Mouse (Mus musculus): ENCODE results near the gene Jazf1. TPM values are rescaled to one million over a fixed set of nuclear protein-coding genes. Genes with fewer than 3 reads are reported as not detected.

Gene Jazf1
- polyA plus RNA-seq, 1 experiment from 2014 or later = 3.6 TPM

- ATAC-seq (ENCODE audit: low FRiP score, low TSS enrichment) = no peak
- no peaks in the 10 kb centered on the region for H3K27me3 ChIP-seq (ENCODE audit: control insufficient read depth, insufficient read depth, low read length)
- WGBS = 44% methylated on average over 9 of the region's 9 CpGs
- no peak overlapping the region for H3K9ac ChIP-seq (ENCODE audit: low read depth, low read length)
- H3K4me2 ChIP-seq (replicated peaks; ENCODE audit: low read depth, low read length) = no peak overlapping the region
- 0 out of 2 replicates have a peak, but pooled peaks cover 5% of the 10 kb centered on the region for H3K4me1 ChIP-seq (ENCODE audit: control insufficient read depth, insufficient read depth, low read length)
- H3K27ac ChIP-seq (ENCODE audit: low read depth, low read length) = no peak overlapping the region
- H3K36me3 ChIP-seq (ENCODE audit: control insufficient read depth, insufficient read depth, low read length) = no peaks in the 10 kb centered on the region
- H3K9me3 ChIP-seq (ENCODE audit: control insufficient read depth, low read length) = no peaks in the 10 kb centered on the region
- H3K4me3 ChIP-seq (ENCODE audit: low read length) = no peak overlapping the region
These were observed 174.5 kb downstream of the Jazf1 start for GRCm38 (mm10) chr6:52893811-52894500.

GRCm38 (mm10) chr6:52892978-52893377 lies 175.5 kb downstream of the Jazf1 start:
- no peak overlapping the region for H3K9ac ChIP-seq (ENCODE audit: low read depth, low read length)
- H3K4me3 ChIP-seq (ENCODE audit: low read length) = no peak overlapping the region
- H3K4me2 ChIP-seq (replicated peaks; ENCODE audit: low read depth, low read length) = no peak overlapping the region
- H3K4me1 ChIP-seq (ENCODE audit: control insufficient read depth, insufficient read depth, low read length) = 0 out of 2 replicates have a peak, but pooled peaks cover 8% of the 10 kb centered on the region
- H3K27ac ChIP-seq (ENCODE audit: low read depth, low read length) = no peak overlapping the region
- no peak for ATAC-seq (ENCODE audit: low FRiP score, low TSS enrichment)
- WGBS = 76% methylated on average over 3 of the region's 3 CpGs
- H3K36me3 ChIP-seq (ENCODE audit: control insufficient read depth, insufficient read depth, low read length) = no peaks in the 10 kb centered on the region
- no peaks in the 10 kb centered on the region for H3K27me3 ChIP-seq (ENCODE audit: control insufficient read depth, insufficient read depth, low read length)
- no peaks in the 10 kb centered on the region for H3K9me3 ChIP-seq (ENCODE audit: control insufficient read depth, low read length)

- no peak overlapping the region for H3K4me3 ChIP-seq (ENCODE audit: low read length)
- no peak overlapping the region for H3K4me2 ChIP-seq (replicated peaks; ENCODE audit: low read depth, low read length)
- H3K4me1 ChIP-seq (ENCODE audit: control insufficient read depth, insufficient read depth, low read length) = 0 out of 2 replicates have a peak, but pooled peaks cover 4% of the 10 kb centered on the region
- H3K27me3 ChIP-seq (ENCODE audit: control insufficient read depth, insufficient read depth, low read length) = no peaks in the 10 kb centered on the region
- H3K27ac ChIP-seq (ENCODE audit: low read depth, low read length) = no peak overlapping the region
- no peak for ATAC-seq (ENCODE audit: low FRiP score, low TSS enrichment)
- no peaks in the 10 kb centered on the region for H3K9me3 ChIP-seq (ENCODE audit: control insufficient read depth, low read length)
- H3K9ac ChIP-seq (ENCODE audit: low read depth, low read length) = no peak overlapping the region
- WGBS = 52% methylated on average over 4 of the region's 4 CpGs
- no peaks in the 10 kb centered on the region for H3K36me3 ChIP-seq (ENCODE audit: control insufficient read depth, insufficient read depth, low read length)
These were observed 180.8 kb downstream of the Jazf1 start for GRCm38 (mm10) chr6:52887541-52888203.

- no peak for ATAC-seq (ENCODE audit: low FRiP score, low TSS enrichment)
- Histone ChIP-seq H3K4me2 (replicated peaks; ENCODE audit: low read depth, low read length) (no peak overlapping the region), H3K9me3 (ENCODE audit: control insufficient read depth, low read length) (0 out of 2 replicates have a peak, but pooled peaks cover 3% of the 10 kb centered on the region), H3K4me3 (ENCODE audit: low read length) (no peak overlapping the region), H3K4me1 (ENCODE audit: control insufficient read depth, insufficient read depth, low read length) (0 out of 2 replicates have a peak, but pooled peaks cover 4% of the 10 kb centered on the region), H3K9ac (ENCODE audit: low read depth, low read length) (no peak overlapping the region), H3K27me3 (ENCODE audit: control insufficient read depth, insufficient read depth, low read length) (no peaks in the 10 kb centered on the region), H3K36me3 (ENCODE audit: control insufficient read depth, insufficient read depth, low read length) (no peaks in the 10 kb centered on the region), H3K27ac (ENCODE audit: low read depth, low read length) (no peak overlapping the region)
- WGBS = 63% methylated on average over 2 of the region's 2 CpGs
These were observed 184.7 kb downstream of the Jazf1 start for GRCm38 (mm10) chr6:52883773-52884172.

GRCm38 (mm10) chr6:52877176-52877575 lies 191.3 kb downstream of the Jazf1 start:
- H3K27me3 ChIP-seq (ENCODE audit: control insufficient read depth, insufficient read depth, low read length) = no peaks in the 10 kb centered on the region
- H3K9ac ChIP-seq (ENCODE audit: low read depth, low read length) = no peak overlapping the region
- H3K4me1 ChIP-seq (ENCODE audit: control insufficient read depth, insufficient read depth, low read length) = no peaks in the 10 kb centered on the region
- no peak overlapping the region for H3K27ac ChIP-seq (ENCODE audit: low read depth, low read length)
- no peak overlapping the region for H3K4me2 ChIP-seq (replicated peaks; ENCODE audit: low read depth, low read length)
- no peak overlapping the region for H3K4me3 ChIP-seq (ENCODE audit: low read length)
- no peak for ATAC-seq (ENCODE audit: low FRiP score, low TSS enrichment)
- H3K9me3 ChIP-seq (ENCODE audit: control insufficient read depth, low read length) = 0 out of 2 replicates have a peak, but pooled peaks cover 3% of the 10 kb centered on the region
- no peaks in the 10 kb centered on the region for H3K36me3 ChIP-seq (ENCODE audit: control insufficient read depth, insufficient read depth, low read length)
- WGBS = 12% methylated on average over 4 of the region's 4 CpGs

- no peak overlapping the region for H3K9ac ChIP-seq (ENCODE audit: low read depth, low read length)
- no peak overlapping the region for H3K27ac ChIP-seq (ENCODE audit: low read depth, low read length)
- H3K4me3 ChIP-seq (ENCODE audit: low read length) = no peak overlapping the region
- no peaks in the 10 kb centered on the region for H3K9me3 ChIP-seq (ENCODE audit: control insufficient read depth, low read length)
- H3K4me1 ChIP-seq (ENCODE audit: control insufficient read depth, insufficient read depth, low read length) = no peaks in the 10 kb centered on the region
- no peaks in the 10 kb centered on the region for H3K36me3 ChIP-seq (ENCODE audit: control insufficient read depth, insufficient read depth, low read length)
- 23% methylated on average over 2 of the region's 2 CpGs for WGBS
- no peaks in the 10 kb centered on the region for H3K27me3 ChIP-seq (ENCODE audit: control insufficient read depth, insufficient read depth, low read length)
- no peak for ATAC-seq (ENCODE audit: low FRiP score, low TSS enrichment)
- no peak overlapping the region for H3K4me2 ChIP-seq (replicated peaks; ENCODE audit: low read depth, low read length)
These were observed 197.1 kb downstream of the Jazf1 start for GRCm38 (mm10) chr6:52871306-52871705.

- Histone ChIP-seq H3K4me3 (ENCODE audit: low read length) (no peak overlapping the region), H3K27ac (ENCODE audit: low read depth, low read length) (no peak overlapping the region), H3K27me3 (ENCODE audit: control insufficient read depth, insufficient read depth, low read length) (no peaks in the 10 kb centered on the region), H3K9ac (ENCODE audit: low read depth, low read length) (no peak overlapping the region), H3K4me2 (replicated peaks; ENCODE audit: low read depth, low read length) (no peak overlapping the region), H3K4me1 (ENCODE audit: control insufficient read depth, insufficient read depth, low read length) (0 out of 2 replicates have a peak, but pooled peaks cover 3% of the 10 kb centered on the region), H3K9me3 (ENCODE audit: control insufficient read depth, low read length) (no peaks in the 10 kb centered on the region), H3K36me3 (ENCODE audit: control insufficient read depth, insufficient read depth, low read length) (no peaks in the 10 kb centered on the region)
- 81% methylated on average over 2 of the region's 2 CpGs for WGBS
- no peak for ATAC-seq (ENCODE audit: low FRiP score, low TSS enrichment)
These were observed 199.2 kb downstream of the Jazf1 start for GRCm38 (mm10) chr6:52869252-52869651.

- 81% methylated on average over 2 of the region's 2 CpGs for WGBS
- no peak overlapping the region for H3K4me3 ChIP-seq (ENCODE audit: low read length)
- H3K4me2 ChIP-seq (replicated peaks; ENCODE audit: low read depth, low read length) = no peak overlapping the region
- no peaks in the 10 kb centered on the region for H3K9me3 ChIP-seq (ENCODE audit: control insufficient read depth, low read length)
- no peak overlapping the region for H3K27ac ChIP-seq (ENCODE audit: low read depth, low read length)
- no peak overlapping the region for H3K9ac ChIP-seq (ENCODE audit: low read depth, low read length)
- peaks cover 4% of the 10 kb centered on the region; the same call in 1 of the 2 replicates for H3K4me1 ChIP-seq (ENCODE audit: control insufficient read depth, insufficient read depth, low read length)
- no peaks in the 10 kb centered on the region for H3K27me3 ChIP-seq (ENCODE audit: control insufficient read depth, insufficient read depth, low read length)
- ATAC-seq (ENCODE audit: low FRiP score, low TSS enrichment) = no peak
- no peaks in the 10 kb centered on the region for H3K36me3 ChIP-seq (ENCODE audit: control insufficient read depth, insufficient read depth, low read length)
These were observed 200.1 kb downstream of the Jazf1 start for GRCm38 (mm10) chr6:52868352-52868751.

- no peaks in the 10 kb centered on the region; the same call in 1 of the 2 replicates for H3K27me3 ChIP-seq (ENCODE audit: control insufficient read depth, insufficient read depth, low read length)
- no peak overlapping the region for H3K4me2 ChIP-seq (replicated peaks; ENCODE audit: low read depth, low read length)
- no peaks in the 10 kb centered on the region for H3K36me3 ChIP-seq (ENCODE audit: control insufficient read depth, insufficient read depth, low read length)
- H3K9ac ChIP-seq (ENCODE audit: low read depth, low read length) = no peak overlapping the region
- WGBS = 26% methylated on average over 7 of the region's 7 CpGs
- ATAC-seq (ENCODE audit: low FRiP score, low TSS enrichment) = no peak
- no peak overlapping the region for H3K27ac ChIP-seq (ENCODE audit: low read depth, low read length)
- no peak overlapping the region for H3K4me3 ChIP-seq (ENCODE audit: low read length)
- peaks cover 31% of the 10 kb centered on the region for H3K4me1 ChIP-seq (ENCODE audit: control insufficient read depth, insufficient read depth, low read length)
- no peaks in the 10 kb centered on the region for H3K9me3 ChIP-seq (ENCODE audit: control insufficient read depth, low read length)
These were observed 206.5 kb downstream of the Jazf1 start for GRCm38 (mm10) chr6:52861928-52862327.
